Mouse (Mus musculus) layer of hippocampus, adult 18-20 months (tissue): ENCODE results near the gene Gm10715. TPM values are rescaled to one million over a fixed set of nuclear protein-coding genes. Genes with fewer than 3 reads are reported as not detected.
"Not testable (repeated sequence)": the region's sequence is repeated elsewhere in the genome, so short reads cannot be mapped to it uniquely, and the experiment has no call there.

ENCODE experiments used
- DNase-seq, 2 experiments: peaks; one replicate each; pipeline ENCODE4 v3.0.0; 2022; ENCODE audit warnings: low spot score in 2 of 2
- long read RNA-seq: library from polyadenylated mRNA; stranded (forward); transcript quantifications from one replicate; pipeline ENCODE4 v2.0.0, GENCODE M21; 2021
- total RNA-seq, 2 experiments: library from RNA; stranded (reverse); gene quantifications; 2 replicates each; pipeline ENCODE4 v1.2.3; 2021

Gm10715 gene
- total RNA-seq, result not detected
- long read RNA-seq, result 0 reads

GRCm38 (mm10) chr9:3036577-3036976, at the start of gene Gm10715:
TSS of gene Gm10715 (plus strand) at chr9:3036877.
- DNase-seq, result not testable (repeated sequence)

GRCm38 (mm10) chr9:3000445-3000972, 36.2 kb upstream of the Gm10715 start, which contains the start of gene Gm10722:
TSS of gene Gm10722 (plus strand) at chr9:3000922.
- peak; percentile 22 to 29 for DNase-seq

- peak; percentile 20 to 33 for DNase-seq
Measured at GRCm38 (mm10) chr9:3001006-3001405, 35.7 kb upstream of the Gm10715 start.

GRCm38 (mm10) chr9:3001948-3002659, 34.6 kb upstream of the Gm10715 start:
- peak; percentile 100 for DNase-seq

- not testable (repeated sequence) for DNase-seq
Measured at GRCm38 (mm10) chr9:3002794-3003396, 33.8 kb upstream of the Gm10715 start, which contains the start of gene Gm11168. TSS of gene Gm11168 (plus strand) at chr9:3003346.

GRCm38 (mm10) chr9:3006179-3006578, 30.5 kb upstream of the Gm10715 start:
- DNase-seq, result not testable (repeated sequence)

- DNase-seq, result peak; percentile 95 to 100
Measured at GRCm38 (mm10) chr9:3006636-3007035, 30.0 kb upstream of the Gm10715 start.

- DNase-seq, result not testable (repeated sequence)
Measured at GRCm38 (mm10) chr9:3007272-3007671, 29.4 kb upstream of the Gm10715 start.

GRCm38 (mm10) chr9:3009331-3009730, 27.3 kb upstream of the Gm10715 start:
- not testable (repeated sequence) for DNase-seq

- DNase-seq, result not testable (repeated sequence)
Measured at GRCm38 (mm10) chr9:3012054-3012621, 24.5 kb upstream of the Gm10715 start.

GRCm38 (mm10) chr9:3012733-3013279, 23.9 kb upstream of the Gm10715 start, which contains the start of gene Gm10721:
TSS of gene Gm10721 (plus strand) at chr9:3013140.
- not testable (repeated sequence) for DNase-seq

GRCm38 (mm10) chr9:3015354-3015753, 21.3 kb upstream of the Gm10715 start, which contains the start of gene Gm10720:
TSS of gene Gm10720 (plus strand) at chr9:3015654.
- DNase-seq, result not testable (repeated sequence)

GRCm38 (mm10) chr9:3015896-3016295, 20.8 kb upstream of the Gm10715 start:
- peak in 1 of 2 experiments; percentile 1 for DNase-seq

- DNase-seq, result not testable (repeated sequence)
Measured at GRCm38 (mm10) chr9:3017108-3017507, 19.6 kb upstream of the Gm10715 start, which contains the start of gene Gm10719. TSS of gene Gm10719 (plus strand) at chr9:3017408.

- peak; percentile 4 to 52 for DNase-seq
Measured at GRCm38 (mm10) chr9:3018944-3019343, 17.7 kb upstream of the Gm10715 start.

GRCm38 (mm10) chr9:3019835-3020727, 16.6 kb upstream of the Gm10715 start:
- peak; percentile 42 to 70 for DNase-seq

GRCm38 (mm10) chr9:3022316-3023008, 14.2 kb upstream of the Gm10715 start:
- DNase-seq, result peak; percentile 78 to 83

- peak; percentile 10 to 67 for DNase-seq
Measured at GRCm38 (mm10) chr9:3023312-3023984, 13.2 kb upstream of the Gm10715 start, which contains the start of gene Gm10718. TSS of gene Gm10718 (plus strand) at chr9:3023547.
